In the genomic region with DNA sequence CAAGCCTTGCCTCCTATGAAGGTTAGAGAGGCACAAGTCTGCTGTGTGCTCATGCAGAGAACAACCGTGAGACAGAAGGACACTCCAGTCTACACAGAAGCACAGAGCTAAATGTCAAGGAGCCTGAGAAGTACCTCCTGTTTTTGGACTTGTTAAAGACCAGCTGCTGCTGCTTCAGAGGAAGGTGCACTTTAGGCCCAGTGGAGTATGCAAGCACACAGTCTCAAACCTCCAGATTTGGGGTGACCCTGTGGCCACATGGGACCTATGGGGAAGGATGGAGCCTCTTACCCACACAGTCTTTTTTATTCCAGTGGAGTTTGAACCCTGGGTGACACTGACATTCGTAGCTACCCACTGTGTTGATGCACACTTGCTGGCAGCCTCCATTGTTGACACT, we compare ENCODE assay signal across 17 mouse cellular contexts. TPM values are rescaled to one million over a fixed set of nuclear protein-coding genes. Genes with fewer than 3 reads are reported as not detected.
"Had no signal": no experiment of that assay in that cellular context is flagged by ENCODE, and none has a peak within 500 bp of the region (broad histone marks: within the 10 kb centered on the region; RNA-seq: fewer than 3 reads in every experiment).

No protein-coding gene starts in this region.

- H3K4me2 ChIP-seq: liver, embryonic 13.5 days; midbrain, embryonic 12.5 days had no signal

- H3K27ac ChIP-seq: left cerebral cortex, adult 2 months; liver, embryonic 13.5 days; midbrain, embryonic 12.5 days had no signal

- H3K4me3 ChIP-seq: left cerebral cortex, adult 2 months; liver, embryonic 13.5 days; midbrain, embryonic 12.5 days; myocyte had no signal

- ATAC-seq: intestine, embryonic 16.5 days; midbrain, embryonic 16.5 days had no signal

- H3K4me1 ChIP-seq: liver, embryonic 13.5 days; midbrain, embryonic 12.5 days had no signal

- DNase-seq: kidney, adult 18-20 months; kidney, postnatal 10 days; kidney, postnatal 36 days; layer of hippocampus, postnatal 36 days; liver, embryonic 13.5 days; lung, adult 2 months; thymus, adult 18-20 months; thymus, postnatal 36 days had no signal

- H3K36me3 ChIP-seq: liver, embryonic 13.5 days; midbrain, embryonic 12.5 days had no signal

- H3K9ac ChIP-seq: liver, embryonic 13.5 days; midbrain, embryonic 12.5 days had no signal

- H3K9me3 ChIP-seq: liver, embryonic 13.5 days; midbrain, embryonic 12.5 days had no signal

RNA-seq across cellular contexts. Expression of a gene that starts 34.1 kb away (rescaled TPM):
- total RNA-seq: megakaryocyte progenitor cell, adult 5-6 weeks; megakaryocyte-erythroid progenitor cell, adult 5-6 weeks; monocyte, adult 5-6 weeks had no signal
- polyA plus RNA-seq: liver, adult 2 months; myocyte had no signal

RNA-seq across cellular contexts. Expression of a gene that starts 49.6 kb away (rescaled TPM):
- total RNA-seq: liver, adult 2 months; megakaryocyte-erythroid progenitor cell, adult 5-6 weeks; monocyte, adult 5-6 weeks had no signal
- polyA plus RNA-seq: liver, adult 2 months had no signal
